Mouse (Mus musculus): ENCODE measurements around the gene Clstn3.
"Not testable (repeated sequence)": the region's sequence is repeated elsewhere in the genome, so short reads cannot be mapped to it uniquely, and the experiment has no call there.

The Clstn3 gene

DNA sequence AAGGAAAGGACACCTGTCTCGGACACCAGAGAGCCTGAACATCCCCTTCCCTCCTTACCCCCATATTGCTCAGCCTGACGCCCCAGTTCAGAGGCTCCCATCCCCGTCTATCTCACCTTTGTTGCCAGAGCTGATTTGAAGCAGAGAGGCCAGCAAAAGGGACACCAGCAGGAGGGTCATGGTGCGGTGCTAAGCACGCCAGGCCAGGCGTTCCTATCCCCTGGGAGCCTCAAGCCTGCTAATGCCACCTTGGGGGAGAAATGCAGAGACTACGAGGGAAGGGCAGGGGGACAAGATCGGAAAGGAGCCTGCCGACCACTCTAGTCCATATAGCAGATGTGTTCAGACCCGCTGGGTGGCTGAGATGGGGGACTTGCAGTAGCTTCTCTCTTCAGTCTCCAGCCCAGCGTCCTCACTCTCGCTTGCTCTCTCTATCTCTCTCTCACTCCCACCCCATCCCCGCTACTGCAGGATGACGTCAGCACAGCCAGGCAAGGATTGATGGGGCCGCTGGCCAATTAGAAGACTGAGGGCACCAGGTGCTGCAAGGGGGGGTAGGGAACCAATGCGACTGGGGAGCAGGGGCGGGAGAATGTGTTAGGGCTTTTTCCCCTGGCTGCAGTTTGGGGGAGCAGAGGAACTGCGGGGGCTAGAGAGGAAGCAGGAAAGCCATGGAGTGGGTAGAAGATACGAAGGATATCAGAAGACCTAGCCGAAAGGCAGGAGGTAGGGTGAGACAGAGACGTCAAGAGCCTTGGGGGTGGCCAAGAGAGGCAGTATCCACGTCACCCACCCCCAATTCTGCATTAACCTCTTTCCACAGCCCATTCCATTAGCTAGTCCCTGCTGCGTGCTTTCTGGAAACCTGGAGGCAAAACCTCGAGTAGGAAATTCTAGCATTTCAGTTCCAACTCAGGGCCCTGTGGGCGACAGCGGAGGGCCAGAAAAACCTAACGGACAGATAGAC lies at the start of gene Clstn3:
Gene Clstn3 (minus strand): TSS at position 490 of the 967 bp plus-strand sequence.
- peak; percentile 75 for DNase-seq (ENCODE audit: low spot score)

DNA sequence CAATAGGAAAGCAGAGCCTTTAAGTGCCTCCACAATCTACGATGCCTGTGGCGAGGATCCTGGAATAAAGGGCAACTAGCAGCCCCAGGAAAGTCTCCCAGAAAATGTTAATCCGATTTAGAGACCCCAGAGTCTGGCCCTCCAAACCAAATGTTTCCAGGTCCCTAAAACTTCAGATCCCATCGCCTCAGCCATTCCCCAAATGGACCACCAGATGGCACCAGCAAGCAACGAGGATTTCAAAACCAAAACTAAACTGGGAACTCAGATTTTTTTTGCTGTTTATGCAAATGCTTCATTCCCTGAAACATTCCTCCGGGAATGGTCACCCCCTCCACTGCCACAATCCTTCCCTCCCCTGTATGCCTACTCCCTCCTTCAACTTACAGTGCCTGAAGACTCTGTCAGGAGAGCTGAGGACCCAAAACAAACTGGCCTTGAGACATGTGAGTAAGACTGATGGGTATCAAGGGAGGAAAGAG lies 47.8 kb upstream of the Clstn3 start, which contains the start of gene C1ra:
Gene C1ra (plus strand): TSS at position 51 of the 482 bp plus-strand sequence.
- peak; percentile 64 for DNase-seq (ENCODE audit: low spot score)

DNA sequence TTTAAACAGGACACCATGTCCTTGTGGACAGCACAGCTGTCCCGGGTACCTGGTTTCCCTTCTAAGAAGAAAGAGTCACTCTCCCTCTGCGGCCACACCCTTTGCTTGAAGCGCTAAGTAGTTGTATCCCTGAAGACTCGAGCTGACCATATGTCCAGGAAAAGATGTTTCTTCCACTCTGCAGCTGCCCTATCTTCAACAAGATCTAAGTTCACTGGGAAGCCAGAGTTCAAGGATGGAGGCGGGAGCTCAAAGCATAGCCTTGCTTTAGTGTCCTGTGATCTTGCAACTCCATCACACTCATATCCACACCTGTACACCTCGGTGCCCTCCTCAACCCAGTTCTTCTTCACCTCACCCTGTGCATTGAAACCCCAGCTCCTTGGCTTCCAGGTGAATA lies 47.3 kb upstream of the Clstn3 start:
- DNase-seq (ENCODE audit: low spot score), result no peak

DNA sequence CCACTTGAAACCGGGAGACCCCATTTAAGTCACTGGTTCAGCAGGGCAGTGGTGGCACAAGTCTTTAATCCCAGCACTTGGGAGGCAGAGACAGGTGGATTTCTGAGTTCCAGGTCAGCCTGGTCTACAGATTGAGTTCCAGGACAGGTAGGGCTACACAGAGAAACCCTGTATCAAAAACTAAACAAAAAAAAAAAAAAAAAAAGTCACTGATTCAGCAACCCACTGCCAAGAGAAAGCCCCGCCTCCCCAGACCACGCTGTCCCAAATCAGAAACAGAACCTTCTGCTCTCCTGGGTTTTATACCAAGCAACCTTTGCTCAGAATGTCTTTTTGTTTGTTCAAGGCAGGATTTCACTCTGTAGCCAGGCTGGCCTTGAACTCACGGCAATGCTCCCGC lies 44.6 kb upstream of the Clstn3 start:
- not testable (repeated sequence) for DNase-seq (ENCODE audit: low spot score)

DNA sequence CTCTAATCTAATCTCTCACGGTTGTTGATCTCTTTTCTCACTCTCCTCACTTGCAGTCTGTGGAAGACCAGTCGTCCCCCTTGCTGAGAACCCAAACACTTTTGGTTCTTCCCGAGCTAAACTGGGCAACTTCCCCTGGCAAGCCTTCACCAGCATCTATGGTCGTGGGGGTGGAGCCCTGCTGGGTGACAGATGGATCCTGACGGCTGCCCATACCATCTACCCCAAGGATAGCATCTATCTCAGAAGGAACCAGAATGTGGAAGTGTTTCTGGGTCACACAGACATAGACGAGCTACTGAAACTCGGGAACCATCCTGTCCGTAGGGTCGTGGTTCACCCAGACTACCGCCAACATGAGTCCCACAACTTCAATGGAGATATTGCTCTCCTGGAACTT lies 43.7 kb upstream of the Clstn3 start:
- DNase-seq (ENCODE audit: low spot score), result no peak

DNA sequence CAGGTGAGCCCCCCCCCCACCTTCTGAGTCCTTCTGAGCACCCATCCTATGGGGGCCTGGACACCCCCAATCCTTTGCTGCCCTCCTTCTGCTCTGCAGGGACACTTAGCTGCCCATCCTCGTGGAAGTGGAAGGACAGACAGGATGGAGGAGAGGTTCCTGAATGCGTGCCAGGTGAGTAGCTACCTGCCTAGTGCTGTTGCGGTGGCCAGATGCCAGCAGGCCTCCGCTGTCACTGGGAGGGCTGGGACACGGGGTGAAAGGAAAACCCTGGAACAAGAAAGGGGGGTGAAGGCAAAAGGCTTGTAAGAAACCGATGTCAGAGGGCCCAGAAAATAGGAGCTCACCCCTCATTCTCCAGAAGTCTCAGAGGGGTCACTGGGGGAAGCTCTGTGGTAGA lies 42.4 kb upstream of the Clstn3 start:
- no peak for DNase-seq (ENCODE audit: low spot score)

DNA sequence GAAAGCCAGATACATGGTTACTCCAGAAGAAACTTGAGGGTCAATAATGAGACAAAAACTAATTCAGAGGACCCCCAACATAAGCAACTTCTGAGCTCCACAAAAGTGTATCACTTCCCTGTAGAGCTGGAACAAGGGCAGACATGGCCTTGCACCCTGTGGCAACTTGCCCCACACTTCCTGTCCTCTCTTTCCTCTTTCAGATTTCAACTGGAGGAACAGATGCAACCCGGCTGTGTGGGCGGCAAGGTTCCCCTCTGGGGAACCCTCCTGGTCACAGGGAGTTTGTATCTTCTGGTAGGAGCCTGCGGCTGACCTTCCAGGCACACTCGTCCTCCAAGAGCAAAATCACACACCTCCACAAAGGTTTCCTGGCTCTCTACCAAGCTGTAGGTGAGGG lies 40.4 kb upstream of the Clstn3 start:
- no peak for DNase-seq (ENCODE audit: low spot score)

DNA sequence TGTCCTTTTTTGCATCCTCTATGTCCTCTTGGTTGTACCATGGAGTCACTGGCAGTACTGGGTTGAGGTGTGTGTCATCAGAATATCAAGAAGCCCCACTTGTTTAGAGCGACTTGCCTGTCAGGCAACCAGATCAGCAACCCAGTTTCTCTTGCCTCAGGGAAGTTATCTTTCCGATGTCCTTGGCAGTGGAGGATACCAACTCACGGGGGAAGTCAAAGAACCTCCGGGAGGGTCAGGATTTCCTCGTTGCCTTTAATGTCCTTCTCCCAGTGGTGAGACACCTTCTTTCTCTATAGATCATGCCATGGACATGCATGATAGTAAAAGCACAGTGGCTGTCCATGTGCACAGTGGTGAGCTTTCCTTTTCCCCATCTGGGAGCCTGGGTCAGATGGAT lies 37.4 kb upstream of the Clstn3 start:
- no peak for DNase-seq (ENCODE audit: low spot score)

DNA sequence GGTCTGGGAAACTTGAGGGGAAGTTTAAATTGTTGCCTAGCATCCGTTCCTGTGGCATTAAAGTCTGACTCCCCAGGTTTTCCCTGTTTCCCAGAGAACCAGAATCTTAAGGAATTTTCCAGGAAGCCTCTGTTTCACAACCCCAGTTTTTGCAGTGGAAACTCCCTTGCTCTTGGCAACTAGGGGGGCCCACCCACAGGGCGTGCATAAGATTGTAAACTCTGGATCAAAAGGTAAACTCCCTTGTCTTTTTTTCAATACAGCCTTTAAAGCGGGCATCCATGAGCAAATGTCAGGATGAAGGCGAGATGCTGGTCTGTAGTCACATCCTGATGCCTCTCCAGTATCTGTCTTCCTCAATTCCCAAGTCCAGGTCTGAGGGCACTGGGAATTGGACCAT lies 36.9 kb upstream of the Clstn3 start:
- peak; percentile 60 for DNase-seq (ENCODE audit: low spot score)

DNA sequence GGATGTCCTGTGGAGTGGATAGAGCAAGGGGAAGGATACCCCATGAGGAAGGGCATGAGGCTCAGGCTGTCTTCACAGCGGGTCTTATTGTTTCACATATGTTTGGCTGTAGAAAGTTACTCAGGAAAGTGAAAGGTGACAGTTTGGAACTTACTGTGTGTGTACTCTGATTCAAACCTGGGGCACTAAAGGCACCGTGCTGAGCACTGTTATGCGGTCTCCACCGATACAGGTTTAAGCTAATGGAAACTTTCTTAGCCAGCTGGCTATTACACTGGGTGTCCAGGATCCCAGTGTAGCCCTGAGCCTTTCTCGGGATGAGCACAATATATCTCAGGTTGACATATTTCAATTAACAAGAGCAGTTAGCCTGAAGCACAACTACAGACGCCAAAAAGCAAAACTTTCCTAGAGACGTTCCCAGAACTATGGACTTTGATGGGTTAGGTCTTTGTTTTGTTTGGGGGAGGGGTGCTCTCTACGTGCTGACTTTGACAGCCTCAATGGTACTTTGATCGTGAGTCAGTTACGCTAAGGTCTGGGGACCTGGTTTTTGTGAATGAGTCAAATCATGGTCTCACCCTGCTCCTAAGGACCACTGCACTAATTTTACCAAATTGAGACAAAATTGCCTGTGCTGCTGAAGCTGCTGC lies 35.4 kb upstream of the Clstn3 start:
- DNase-seq (ENCODE audit: low spot score), result no peak

DNA sequence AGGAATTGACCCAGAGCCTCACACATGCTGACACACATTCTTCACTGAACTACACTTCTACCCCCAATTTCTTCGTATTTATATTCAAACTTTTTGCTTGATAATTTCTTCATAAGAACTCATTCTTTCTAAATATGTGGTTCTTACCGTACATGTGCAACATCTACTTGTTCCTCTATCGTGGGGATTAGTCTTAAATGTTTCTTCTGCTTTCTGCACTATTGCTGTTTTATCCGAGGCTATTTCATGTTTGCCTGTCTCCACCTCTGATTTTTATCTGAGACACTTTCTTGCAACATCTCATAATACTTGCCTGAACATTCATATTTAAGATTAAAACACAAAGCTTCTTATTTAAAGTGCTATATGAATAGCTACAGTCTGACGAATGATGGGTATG lies 31.5 kb upstream of the Clstn3 start:
- no peak for DNase-seq (ENCODE audit: low spot score)

DNA sequence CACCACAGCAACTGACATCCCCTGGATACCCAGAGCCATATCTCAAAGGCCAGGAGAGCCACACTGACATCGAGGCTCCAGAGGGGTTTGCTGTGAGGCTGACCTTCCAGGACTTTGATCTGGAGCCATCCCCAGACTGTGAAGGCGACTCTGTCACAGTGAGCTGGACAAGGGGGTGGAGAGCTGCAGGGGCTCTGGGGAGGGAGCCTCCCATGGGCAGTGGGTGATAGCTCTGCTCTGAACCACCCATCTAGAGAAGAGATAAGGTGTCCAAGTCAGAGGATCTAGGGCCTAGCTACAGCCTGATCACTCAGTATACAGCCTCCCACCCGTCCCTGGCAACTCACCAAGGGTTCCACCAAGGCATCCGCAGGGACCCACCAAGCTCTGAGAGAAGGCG lies 29.3 kb upstream of the Clstn3 start:
- peak; percentile 46 for DNase-seq (ENCODE audit: low spot score)

DNA sequence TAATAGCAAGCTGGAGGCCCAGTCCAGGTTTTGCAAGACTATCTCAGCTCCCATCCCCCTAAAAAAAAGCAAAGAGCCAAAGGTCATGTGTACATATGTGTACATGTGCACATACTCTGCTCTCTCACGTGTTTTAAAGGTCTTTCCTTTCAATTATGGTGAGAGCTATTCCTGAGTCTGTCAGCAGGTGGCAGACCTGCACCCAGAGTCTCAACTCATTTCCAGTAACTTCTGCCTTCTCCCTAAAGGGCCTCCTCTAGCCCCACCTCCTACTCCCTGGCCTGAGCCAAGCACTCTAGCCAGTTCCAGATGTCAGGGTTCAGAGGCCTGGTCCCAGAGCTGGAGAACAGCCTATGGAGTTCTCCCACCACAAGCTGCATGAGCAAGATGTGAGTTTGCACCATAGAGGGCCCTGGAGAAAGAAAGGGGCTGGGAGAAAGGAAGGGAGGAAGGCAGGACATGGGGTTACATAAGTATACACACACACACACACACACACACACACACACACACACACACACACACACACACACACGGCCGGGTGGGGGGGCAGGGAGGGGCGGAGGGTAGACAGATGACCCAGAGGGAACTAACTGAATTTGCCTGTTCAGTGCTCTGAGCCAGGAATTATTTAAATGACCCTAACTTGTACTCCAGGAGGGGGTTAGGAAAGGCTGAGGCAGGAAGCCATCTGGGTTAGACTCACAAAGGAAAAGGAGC lies 28.4 kb upstream of the Clstn3 start, which contains the start of gene C1rl:
Gene C1rl (plus strand): TSS at position 272 of the 720 bp plus-strand sequence.
- peak; percentile 86 for DNase-seq (ENCODE audit: low spot score)

DNA sequence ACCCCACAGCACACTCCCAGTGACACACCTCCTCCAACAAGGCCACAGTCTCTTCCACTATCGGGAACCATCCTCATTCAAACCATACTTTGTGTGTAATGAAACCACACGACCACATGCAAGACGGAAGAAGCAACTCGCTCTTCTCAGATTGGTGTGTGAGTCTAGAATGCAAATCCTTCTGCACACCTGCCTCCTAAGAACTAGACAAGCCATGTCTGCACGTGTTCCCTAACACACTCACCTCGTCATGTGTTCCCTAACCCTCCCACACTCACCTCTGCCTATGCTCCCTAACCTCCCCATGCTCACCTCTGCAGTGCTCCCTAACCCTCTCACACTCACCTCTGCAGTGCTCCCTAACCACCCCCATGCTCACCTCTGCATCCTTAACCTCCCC lies 26.8 kb upstream of the Clstn3 start:
- DNase-seq (ENCODE audit: low spot score), result no peak

DNA sequence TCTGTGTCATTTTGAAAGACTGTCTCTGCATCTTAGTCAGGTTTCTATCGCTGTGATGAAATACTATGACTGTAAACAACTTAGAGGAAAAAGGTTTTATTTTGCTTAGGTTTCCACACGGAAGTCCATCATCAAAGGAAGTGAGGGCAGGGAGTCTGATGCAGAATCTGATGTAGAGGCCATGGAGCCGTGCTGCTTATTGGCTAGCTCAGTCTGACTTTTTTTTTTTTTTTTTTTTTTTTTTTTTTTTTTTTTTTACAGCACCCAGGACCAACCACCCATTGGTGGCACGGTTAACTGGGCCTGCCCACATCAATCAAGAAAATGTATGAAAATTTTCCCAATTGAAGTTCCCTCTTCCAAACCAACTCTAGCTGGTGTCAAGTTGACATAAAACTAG lies 24.4 kb upstream of the Clstn3 start:
- no peak for DNase-seq (ENCODE audit: low spot score)

DNA sequence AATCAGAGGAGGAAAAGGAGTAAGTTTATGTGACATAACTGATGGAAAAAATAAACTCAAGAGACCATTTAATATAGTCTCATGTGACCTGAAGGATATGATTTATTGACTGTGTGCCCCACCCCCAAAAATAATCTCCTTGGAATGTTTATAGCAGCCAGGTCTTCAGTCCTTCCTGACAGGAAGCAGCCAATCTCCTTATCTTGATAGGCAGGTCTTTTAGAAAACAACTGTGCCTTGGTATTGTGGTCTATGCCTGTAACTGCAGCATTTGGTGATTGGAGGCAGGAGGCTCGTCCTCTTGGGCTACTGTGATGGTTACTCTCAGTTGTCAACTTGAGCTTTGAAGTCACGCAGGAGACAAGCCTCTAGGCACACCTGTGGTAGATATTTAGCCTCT lies 22.9 kb upstream of the Clstn3 start:
- DNase-seq (ENCODE audit: low spot score), result no peak

DNA sequence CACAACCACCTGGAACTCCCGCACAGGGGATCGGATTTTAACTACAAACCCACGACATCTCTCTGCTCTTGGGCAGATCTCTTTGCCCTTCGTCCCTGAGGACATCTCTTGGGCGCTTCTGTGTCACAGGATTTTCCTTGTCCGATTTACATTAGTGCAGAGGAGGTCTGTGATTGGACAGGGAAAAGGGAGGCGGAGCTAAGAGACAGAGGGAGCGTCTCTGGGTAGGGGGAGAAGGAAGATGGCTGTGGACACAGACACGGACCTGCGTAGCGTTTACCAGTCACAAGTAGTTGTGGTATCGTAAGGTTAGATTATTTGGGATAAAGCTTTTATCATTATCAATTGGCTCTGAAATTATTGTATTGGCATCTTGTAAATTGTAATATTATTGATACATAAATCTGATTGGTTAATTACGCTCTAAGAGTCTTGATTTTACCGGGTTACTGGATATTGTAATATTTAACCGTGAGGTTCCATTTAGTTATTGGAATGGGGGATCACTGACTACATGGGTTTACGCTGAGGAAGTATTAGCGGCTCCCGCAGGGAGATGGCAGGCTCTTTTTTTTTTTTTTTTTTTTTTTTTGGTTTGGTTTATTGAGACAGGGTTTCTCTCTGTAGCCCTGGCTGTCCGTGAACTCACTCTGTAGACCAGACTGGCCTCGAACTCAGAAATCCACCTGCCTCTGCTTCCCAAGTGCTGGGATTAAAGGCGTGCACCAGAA lies 21.0 kb upstream of the Clstn3 start:
- no peak for DNase-seq (ENCODE audit: low spot score)

DNA sequence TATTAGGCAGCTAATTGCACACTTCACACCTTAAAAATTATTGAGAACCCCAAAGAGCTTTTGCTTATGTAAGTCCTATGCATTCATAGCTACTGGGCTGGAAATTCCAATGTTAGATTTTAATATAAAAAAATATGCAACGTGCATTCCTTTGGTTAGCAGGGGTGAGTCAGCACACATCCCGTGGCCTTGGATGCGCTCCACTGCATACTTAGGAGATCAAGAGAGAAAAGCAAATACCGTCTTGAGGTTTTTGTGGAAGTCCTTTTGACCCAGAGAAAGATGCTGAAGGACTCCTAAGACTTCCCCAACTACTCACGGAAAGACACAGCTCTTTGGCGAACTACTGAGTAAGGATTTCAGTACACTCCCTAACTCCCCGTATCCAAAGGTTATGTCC lies 20.3 kb upstream of the Clstn3 start:
- DNase-seq (ENCODE audit: low spot score), result no peak

DNA sequence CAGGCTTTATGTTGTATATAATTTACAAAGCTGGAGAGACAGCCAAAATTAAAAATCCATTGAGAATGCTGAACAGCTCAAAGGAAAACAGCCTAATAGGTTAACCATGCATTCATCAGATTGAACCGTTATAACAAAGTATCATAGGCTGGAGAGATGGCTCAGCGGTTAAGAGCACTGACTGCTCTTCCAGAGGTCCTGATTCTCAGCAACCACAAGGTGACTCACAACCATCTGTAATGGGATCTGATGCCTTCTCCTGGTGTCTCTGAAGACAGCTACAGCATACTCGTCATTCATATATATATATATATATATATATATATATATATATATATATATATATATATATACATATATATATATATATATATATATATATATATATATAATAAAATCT lies 19.2 kb upstream of the Clstn3 start:
- not testable (repeated sequence) for DNase-seq (ENCODE audit: low spot score)

DNA sequence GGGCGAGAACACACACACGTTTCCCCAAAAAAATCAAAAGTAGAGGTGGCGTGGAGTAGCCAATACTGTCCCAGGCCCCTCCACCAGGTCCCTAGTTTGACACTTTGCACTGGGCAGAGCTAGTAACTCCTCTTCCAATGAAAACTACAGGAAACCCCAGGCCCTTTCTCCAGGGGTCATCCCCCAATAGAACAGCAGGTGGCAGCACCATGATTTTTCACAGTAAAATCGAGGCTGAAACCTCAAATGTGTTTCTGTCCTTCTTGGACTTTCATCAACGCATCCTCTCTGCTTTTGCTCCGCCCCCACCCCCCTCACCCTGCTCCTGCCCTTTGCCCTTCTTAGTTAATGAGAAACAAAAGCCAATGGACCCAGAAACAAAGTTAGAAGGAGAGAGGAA lies 17.0 kb upstream of the Clstn3 start:
- DNase-seq (ENCODE audit: low spot score), result peak; percentile 62

DNA sequence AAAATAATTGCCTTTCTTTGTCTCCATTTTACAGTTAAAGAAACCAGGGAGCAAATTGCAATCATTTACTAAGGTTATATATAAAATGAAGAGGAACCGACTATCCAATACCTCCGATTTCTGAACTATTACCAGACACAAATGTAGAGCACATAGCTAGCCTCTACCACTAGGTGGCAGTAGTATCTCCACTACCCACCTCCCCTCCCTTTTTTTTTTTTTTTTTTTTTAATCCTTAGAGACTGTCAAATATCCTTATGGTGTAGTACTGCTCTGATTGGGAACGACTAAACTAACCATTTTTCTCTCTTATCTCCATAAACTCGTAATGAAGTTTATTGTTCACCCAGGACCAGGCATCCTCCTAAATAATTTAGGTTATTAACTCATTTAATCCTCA lies 15.7 kb upstream of the Clstn3 start:
- DNase-seq (ENCODE audit: low spot score), result no peak

DNA sequence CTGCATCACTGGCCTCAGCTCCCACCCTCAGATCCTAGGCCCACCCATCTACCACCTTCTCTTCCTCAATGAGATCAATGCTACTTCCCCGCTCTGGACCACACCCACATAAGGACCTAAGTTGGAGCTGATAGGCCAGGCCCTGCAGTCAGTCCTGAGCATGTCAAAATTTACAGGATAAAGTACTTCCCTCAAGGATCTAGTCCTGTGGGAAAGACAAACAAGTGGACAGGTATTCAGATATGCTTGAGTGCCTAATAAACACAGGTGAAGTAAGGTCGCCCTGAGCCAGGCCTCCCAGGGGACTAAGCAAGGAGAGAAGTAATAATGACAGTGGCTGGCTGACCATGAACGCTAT lies 15.0 kb upstream of the Clstn3 start:
- no peak for DNase-seq (ENCODE audit: low spot score)

All from urinary bladder, postnatal 14 days (tissue).